Mouse (Mus musculus) bone marrow, adult 2 months (tissue): ENCODE results near the gene Arid1a. TPM values are rescaled to one million over a fixed set of nuclear protein-coding genes. Genes with fewer than 3 reads are reported as not detected.
A peak's percentile ranks its signal among the peaks of the same experiment; 100 is the strongest.

Experiments used
- H3K27ac ChIP-seq: fragments of 200-500 bp; 2 replicates; pipeline ENCODE4 v1.5.1; 2012; ENCODE audit warnings: low read depth, mild to moderate bottlenecking, control low read depth, inconsistent platforms, low read length; ENCODE audit not compliant: control insufficient read depth, poor library complexity, insufficient read depth
- H3K4me1 ChIP-seq: fragments of 200-500 bp; 2 replicates; pipeline ENCODE4 v1.6.1; 2011; ENCODE audit warnings: low read length; ENCODE audit not compliant: control insufficient read depth, insufficient read depth
- H3K4me3 ChIP-seq: fragments of 200-500 bp; replicated peaks from 2 replicates; pipeline ENCODE3; 2011; ENCODE audit warnings: mild to moderate bottlenecking, low read depth, low read length, control low read depth; ENCODE audit not compliant: control insufficient read depth
- CTCF ChIP-seq: fragments of 200-500 bp; IDR thresholded peaks from 2 replicates; pipeline ENCODE4 v1.5.1; 2011; ENCODE audit warnings: low read length, control low read depth; ENCODE audit not compliant: control insufficient read depth, insufficient read depth
- POLR2A ChIP-seq: fragments of 200-500 bp; IDR thresholded peaks from 2 replicates; pipeline ENCODE4 v1.6.1; 2011; ENCODE audit warnings: low read depth, mild to moderate bottlenecking, control low read depth, low read length, borderline replicate concordance; ENCODE audit not compliant: control insufficient read depth
- WGBS: fragments of 180-500 bp; shearing (Covaris S2); methylation state at CpG from one replicate; pipeline ENCODE4 v1.1.7; 2018; 5-methylcytosine and 5-hydroxymethylcytosine counted together
- polyA plus RNA-seq: library from polyadenylated mRNA; stranded (reverse); fragments of >200 nt; gene quantifications from 2 replicates; pipeline ENCODE4 v1.2.4, GENCODE M21; 2011; ENCODE audit warnings: low replicate concordance; ENCODE audit not compliant: missing spikeins, insufficient read depth, insufficient read length

Gene Arid1a
- polyA plus RNA-seq, 1 experiment: 76.0 TPM

GRCm38 (mm10) chr4:133700905-133701368 is 55.6 kb downstream of the Arid1a start:
- TF ChIP-seq CTCF (no peak), POLR2A (no peak)
- 70% methylated on average over 11 of the region's 11 CpGs for WGBS
- Histone ChIP-seq H3K4me3 (no peak overlapping the region), H3K4me1 (peaks cover 3% of the 10 kb centered on the region; the same call in 1 of the 2 replicates), H3K27ac (no peak overlapping the region)

GRCm38 (mm10) chr4:133695363-133695762 is 61.2 kb downstream of the Arid1a start:
- H3K4me3 ChIP-seq: no peak overlapping the region
- H3K27ac ChIP-seq: no peak overlapping the region
- H3K4me1 ChIP-seq: no peaks in the 10 kb centered on the region
- TF ChIP-seq CTCF: peak; percentile 25; the same call in 1 of the 2 replicates
- no peak for TF ChIP-seq POLR2A
- 44% methylated on average over 3 of the region's 3 CpGs for WGBS

GRCm38 (mm10) chr4:133690252-133690651 is 66.3 kb downstream of the Arid1a start:
- 42% methylated on average over 5 of the region's 5 CpGs for WGBS
- no peak overlapping the region for H3K27ac ChIP-seq
- no peaks in the 10 kb centered on the region for H3K4me1 ChIP-seq
- no peak overlapping the region for H3K4me3 ChIP-seq
- TF ChIP-seq CTCF (no peak), POLR2A (no peak)

- 73% methylated on average over 7 of the region's 7 CpGs for WGBS
- Histone ChIP-seq H3K4me3 (no peak overlapping the region), H3K4me1 (no peaks in the 10 kb centered on the region), H3K27ac (no peak overlapping the region)
- TF ChIP-seq CTCF: no peak
- TF ChIP-seq POLR2A: no peak
These were observed 68.0 kb downstream of the Arid1a start for GRCm38 (mm10) chr4:133688417-133689067.

- Histone ChIP-seq H3K4me3 (no peak overlapping the region), H3K27ac (no peak overlapping the region), H3K4me1 (no peaks in the 10 kb centered on the region)
- 89% methylated on average over 5 of the region's 5 CpGs for WGBS
- TF ChIP-seq POLR2A: no peak
- no peak for TF ChIP-seq CTCF
These were observed 69.4 kb downstream of the Arid1a start for GRCm38 (mm10) chr4:133687126-133687525.

- Histone ChIP-seq H3K4me1 (no peaks in the 10 kb centered on the region), H3K4me3 (no peak overlapping the region), H3K27ac (no peak overlapping the region)
- no peak for TF ChIP-seq CTCF
- no peak for TF ChIP-seq POLR2A
- WGBS: 88% methylated on average over 11 of the region's 11 CpGs
These were observed 70.1 kb downstream of the Arid1a start for GRCm38 (mm10) chr4:133686512-133686911.

GRCm38 (mm10) chr4:133680206-133680786 is 76.3 kb downstream of the Arid1a start:
- peak overlapping the region; percentile 27; the same call in 1 of the 2 replicates for H3K27ac ChIP-seq

GRCm38 (mm10) chr4:133679629-133680028 is 76.9 kb downstream of the Arid1a start:
- no peak overlapping the region for H3K4me3 ChIP-seq
- TF ChIP-seq POLR2A (no peak), CTCF (no peak)
- H3K4me1 ChIP-seq: peaks cover 1% of the 10 kb centered on the region; the same call in 1 of the 2 replicates
- H3K27ac ChIP-seq: no peak overlapping the region
- WGBS: 69% methylated on average over 7 of the region's 7 CpGs

More at GRCm38 (mm10) chr4:133680206-133680786, 76.3 kb downstream of the Arid1a start:
- WGBS: 84% methylated on average over 14 of the region's 14 CpGs
- Histone ChIP-seq H3K4me3 (no peak overlapping the region), H3K4me1 (no peaks in the 10 kb centered on the region; the same call in 1 of the 2 replicates)
- no peak for TF ChIP-seq POLR2A
